ENCODE assay signal across 22 mouse cellular contexts in genomic region chr9:51926629-51927028, GRCm38 (mm10). TPM values are rescaled to one million over a fixed set of nuclear protein-coding genes. Genes with fewer than 3 reads are reported as not detected.
"Had no signal": no experiment of that assay in that cellular context is flagged by ENCODE, and none has a peak within 500 bp of the region (broad histone marks: within the 10 kb centered on the region; RNA-seq: fewer than 3 reads in every experiment).

No protein-coding gene starts in this region.

- H3K9me3 ChIP-seq: intestine, embryonic 15.5 days; kidney, embryonic 15.5 days; limb, embryonic 12.5 days; limb, embryonic 15.5 days; lung, embryonic 15.5 days; midbrain, embryonic 12.5 days; neural tube, embryonic 13.5 days had no signal

- H3K36me3 ChIP-seq: intestine, embryonic 15.5 days; kidney, embryonic 15.5 days; limb, embryonic 12.5 days; limb, embryonic 15.5 days; lung, embryonic 15.5 days; midbrain, embryonic 12.5 days; neural tube, embryonic 13.5 days had no signal

- H3K9ac ChIP-seq: intestine, embryonic 15.5 days; kidney, embryonic 15.5 days; limb, embryonic 12.5 days; limb, embryonic 15.5 days; lung, embryonic 15.5 days; midbrain, embryonic 12.5 days; neural tube, embryonic 13.5 days had no signal

- H3K4me3 ChIP-seq: intestine, embryonic 15.5 days; kidney, embryonic 15.5 days; left cerebral cortex, adult 2 months; limb, embryonic 12.5 days; limb, embryonic 15.5 days; lung, embryonic 15.5 days; midbrain, embryonic 12.5 days; myocyte; neural tube, embryonic 13.5 days had no signal

- H3K27ac ChIP-seq: intestine, embryonic 15.5 days; kidney, embryonic 15.5 days; midbrain, embryonic 12.5 days; neural tube, embryonic 13.5 days had no signal

- H3K27me3 ChIP-seq: intestine, embryonic 15.5 days; kidney, embryonic 15.5 days; limb, embryonic 12.5 days; limb, embryonic 15.5 days; lung, embryonic 15.5 days; midbrain, embryonic 12.5 days; neural tube, embryonic 13.5 days had no signal

- H3K4me2 ChIP-seq: intestine, embryonic 15.5 days; kidney, embryonic 15.5 days; limb, embryonic 12.5 days; limb, embryonic 15.5 days; lung, embryonic 15.5 days; midbrain, embryonic 12.5 days; neural tube, embryonic 13.5 days had no signal

- ATAC-seq: intestine, embryonic 15.5 days; midbrain, embryonic 16.5 days had no signal

- DNase-seq: kidney, adult 11 months; kidney, adult 8-10 months; kidney, postnatal 10 days; kidney, postnatal 36 days; layer of hippocampus, postnatal 36 days; lung, postnatal 10 days; lung, postnatal 36 days; retina, postnatal 1 day; right cerebral cortex, postnatal 25 days; spleen, adult 18-20 months; thymus, postnatal 25 days had no signal

RNA-seq across cellular contexts. Expression of gene Fdx1, which starts 36.7 kb away (rescaled TPM):
- total RNA-seq: monocyte, adult 5-6 weeks had no signal
